Mouse (Mus musculus) intestine, embryonic 16.5 days (tissue): ENCODE measurements at regions not wholly inside any gene's neighbourhood (a gene's known extent, or its start where the extent isn't known, plus 50 kb on each side); places are given as distances from the start of the nearest gene placed in this dataset.
A peak's percentile ranks its signal among the peaks of the same experiment; 100 is the strongest.

Experiments
- ATAC-seq: fragments of 200-750 bp; cut with Nextera tagmentation; 2 replicates; pipeline ENCODE4 v1.8.0; 2017; ENCODE audit warnings: moderate TSS enrichment, moderate library complexity
- H3K27ac ChIP-seq: fragments of 300-500 bp; sonication (generic); 2 replicates; pipeline ENCODE4 v1.5.1; 2014; ENCODE audit warnings: mild to moderate bottlenecking, low read length
- H3K27me3 ChIP-seq: fragments of 300-500 bp; sonication (generic); replicated peaks from 2 replicates; pipeline ENCODE4 v1.6.1; 2014; ENCODE audit warnings: low read length, control low read depth, mixed read lengths; ENCODE audit not compliant: control insufficient read depth, insufficient read depth
- H3K36me3 ChIP-seq: fragments of 300-500 bp; sonication (generic); 2 replicates; pipeline ENCODE4 v1.6.1; 2014; ENCODE audit warnings: low read length, control low read depth; ENCODE audit not compliant: control insufficient read depth, insufficient read depth
- H3K4me1 ChIP-seq: fragments of 300-500 bp; sonication (generic); 2 replicates; pipeline ENCODE4 v1.6.1; 2014; ENCODE audit warnings: low read length, control low read depth, mixed read lengths; ENCODE audit not compliant: control insufficient read depth, insufficient read depth
- H3K4me2 ChIP-seq: fragments of 300-500 bp; sonication (generic); 2 replicates; pipeline ENCODE4 v1.6.1; 2014; ENCODE audit warnings: low read depth, low read length, control low read depth
- H3K4me3 ChIP-seq: fragments of 300-500 bp; sonication (generic); 2 replicates; pipeline ENCODE4 v1.5.1; 2014; ENCODE audit warnings: mild to moderate bottlenecking, low read length
- H3K9ac ChIP-seq: fragments of 300-500 bp; sonication (generic); 2 replicates; pipeline ENCODE4 v1.6.1; 2014; ENCODE audit warnings: low read depth, low read length
- H3K9me3 ChIP-seq: fragments of 300-500 bp; sonication (generic); 2 replicates; pipeline ENCODE4 v1.6.1; 2016; ENCODE audit warnings: low read length, control low read depth; ENCODE audit not compliant: control insufficient read depth
- WGBS: fragments of 180-500 bp; shearing (Covaris S2); extraction: QIAGEN DNeasy Blood & Tissue Kit; methylation state at CpG from one replicate; pipeline ENCODE4 v1.1.7; 2014; 5-methylcytosine and 5-hydroxymethylcytosine counted together

DNA sequence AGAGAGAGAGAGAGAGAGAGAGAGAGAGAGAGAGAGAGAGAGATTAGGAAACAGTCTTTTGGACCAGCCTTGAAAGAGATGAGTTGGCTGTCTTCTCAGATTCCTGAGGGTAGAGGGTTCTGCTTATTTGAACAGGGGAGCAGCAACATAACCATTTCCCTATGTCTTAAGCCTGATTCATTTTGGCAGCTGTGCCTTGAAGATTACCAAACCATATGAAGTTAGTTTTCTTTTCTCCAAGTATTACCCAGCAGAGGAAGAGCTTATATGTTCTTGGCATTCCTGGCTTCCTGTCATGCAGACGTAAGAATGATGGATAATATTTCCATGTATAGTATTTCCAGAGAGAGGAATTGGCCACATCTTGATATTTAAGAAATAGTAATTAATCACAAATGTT, 124.8 kb upstream of the Igsf10 start:
- Histone ChIP-seq H3K9me3 (no peaks in the 10 kb centered on the region), H3K4me2 (no peak overlapping the region), H3K9ac (no peak overlapping the region), H3K27me3 (no peaks in the 10 kb centered on the region), H3K36me3 (no peaks in the 10 kb centered on the region), H3K4me1 (no peaks in the 10 kb centered on the region), H3K27ac (no peak overlapping the region), H3K4me3 (no peak overlapping the region)
- ATAC-seq: no peak
- WGBS: 57% methylated on average over 1 of the region's 1 CpGs

DNA sequence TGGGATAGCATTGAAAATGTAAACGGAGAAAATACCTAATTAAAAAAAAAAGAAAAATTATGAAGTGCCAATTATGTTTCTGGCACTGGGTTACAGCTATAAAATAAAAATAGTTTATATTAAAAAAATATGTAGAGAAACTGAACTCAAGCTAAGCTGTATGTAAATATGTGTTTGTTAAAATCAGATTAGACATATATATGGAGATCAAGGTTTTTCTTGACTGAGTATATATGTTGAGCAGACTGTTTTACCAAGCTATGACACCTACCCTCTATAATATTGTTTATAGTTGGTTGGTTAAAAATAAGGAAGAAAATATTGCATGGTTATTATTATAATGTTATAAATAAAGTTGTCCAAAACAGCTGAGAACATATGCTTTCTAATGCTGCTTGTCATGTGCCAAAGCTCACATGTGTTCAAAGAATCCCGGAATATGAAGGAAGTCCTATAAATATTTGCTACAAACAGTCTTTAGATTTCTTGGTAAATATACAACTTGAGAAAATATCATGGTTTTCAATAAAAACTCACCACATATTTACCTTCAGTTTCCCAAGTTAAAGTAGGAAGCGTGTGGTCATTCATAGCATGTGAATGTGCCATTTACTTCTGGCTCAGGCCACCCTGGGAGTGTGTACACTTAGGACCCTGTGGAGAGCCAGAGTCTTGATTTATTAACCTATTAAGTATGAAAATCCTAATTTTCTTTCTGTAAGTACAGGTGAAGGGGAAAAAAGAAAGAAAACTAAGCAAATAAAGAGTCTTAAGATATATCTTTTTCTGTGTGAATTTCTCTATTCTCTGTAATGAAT, 118.4 kb upstream of the Igsf10 start:
- H3K9me3 ChIP-seq: no peaks in the 10 kb centered on the region
- no peak overlapping the region for H3K27ac ChIP-seq
- H3K4me2 ChIP-seq: no peak overlapping the region
- 78% methylated on average over 3 of the region's 3 CpGs for whole genome bisulfite sequencing
- H3K9ac ChIP-seq: no peak overlapping the region
- no peaks in the 10 kb centered on the region for H3K27me3 ChIP-seq
- no peak overlapping the region for H3K4me3 ChIP-seq
- no peaks in the 10 kb centered on the region for H3K4me1 ChIP-seq
- H3K36me3 ChIP-seq: no peaks in the 10 kb centered on the region
- ATAC-seq: no peak

GRCm38 (mm10) chr3:59456938-59457337, 112.7 kb upstream of the Igsf10 start:
- H3K9me3 ChIP-seq: no peaks in the 10 kb centered on the region
- H3K27ac ChIP-seq: peak overlapping the region; percentile 7; the same call in 1 of the 2 replicates
- H3K27me3 ChIP-seq: no peaks in the 10 kb centered on the region
- no peaks in the 10 kb centered on the region for H3K36me3 ChIP-seq
- H3K4me3 ChIP-seq: no peak overlapping the region
- ATAC-seq: peak; percentile 60; the same call in 1 of the 2 replicates
- no peaks in the 10 kb centered on the region for H3K4me1 ChIP-seq
- H3K9ac ChIP-seq: no peak overlapping the region
- WGBS: 78% methylated on average over 1 of the region's 1 CpGs
- no peak overlapping the region for H3K4me2 ChIP-seq

DNA sequence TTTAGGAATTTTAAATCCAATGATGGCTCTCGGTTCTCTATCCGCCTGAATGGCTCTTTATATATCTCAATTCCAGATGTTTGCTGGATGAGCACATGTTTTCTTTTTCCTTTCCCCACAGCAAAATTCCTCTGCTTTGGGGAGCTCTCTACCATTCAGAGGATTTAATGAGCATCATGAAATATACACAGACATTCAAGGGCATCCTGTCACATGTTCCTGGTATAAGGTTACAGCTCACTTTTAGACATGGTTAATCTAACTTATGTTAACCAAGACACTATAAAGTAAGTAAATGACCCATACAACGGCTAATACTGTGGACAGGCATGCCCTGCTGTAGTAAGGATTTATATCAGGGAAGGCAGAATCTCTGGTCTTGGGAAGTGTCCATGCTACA, 106.9 kb upstream of the Igsf10 start:
- Histone ChIP-seq H3K4me2 (no peak overlapping the region), H3K9me3 (no peaks in the 10 kb centered on the region), H3K4me3 (no peak overlapping the region), H3K9ac (no peak overlapping the region), H3K4me1 (no peaks in the 10 kb centered on the region), H3K36me3 (no peaks in the 10 kb centered on the region), H3K27me3 (no peaks in the 10 kb centered on the region), H3K27ac (peak overlapping the region; percentile 45; the same call in 1 of the 2 replicates)
- 52% methylated on average over 3 of the region's 3 CpGs for WGBS
- no peak; the same call in 1 of the 2 replicates for ATAC-seq

DNA sequence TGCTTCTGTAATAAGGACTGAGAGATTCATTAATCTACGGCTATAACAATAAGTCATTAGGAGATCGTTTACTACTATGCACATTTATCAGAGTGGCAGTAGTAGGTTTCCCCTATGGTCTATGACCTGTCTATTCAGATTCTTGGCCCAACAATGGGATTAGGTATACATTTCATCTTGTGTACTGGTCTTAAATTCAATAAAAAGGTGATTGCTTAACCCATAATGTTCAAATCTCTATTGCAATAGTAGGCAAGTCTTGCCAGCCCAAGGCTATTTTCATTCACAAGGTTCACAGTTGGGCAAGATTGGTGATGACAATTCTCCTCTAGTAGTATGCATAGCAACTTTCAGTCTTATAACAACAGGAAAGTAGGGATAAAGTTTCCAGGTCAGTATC, 79.4 kb upstream of the Igsf10 start:
- no peak for ATAC-seq
- Histone ChIP-seq H3K27me3 (no peaks in the 10 kb centered on the region), H3K9me3 (no peaks in the 10 kb centered on the region), H3K9ac (no peak overlapping the region), H3K36me3 (no peaks in the 10 kb centered on the region), H3K27ac (no peak overlapping the region), H3K4me2 (no peak overlapping the region), H3K4me3 (no peak overlapping the region), H3K4me1 (no peaks in the 10 kb centered on the region)
- WGBS: 97% methylated on average over 2 of the region's 2 CpGs

DNA sequence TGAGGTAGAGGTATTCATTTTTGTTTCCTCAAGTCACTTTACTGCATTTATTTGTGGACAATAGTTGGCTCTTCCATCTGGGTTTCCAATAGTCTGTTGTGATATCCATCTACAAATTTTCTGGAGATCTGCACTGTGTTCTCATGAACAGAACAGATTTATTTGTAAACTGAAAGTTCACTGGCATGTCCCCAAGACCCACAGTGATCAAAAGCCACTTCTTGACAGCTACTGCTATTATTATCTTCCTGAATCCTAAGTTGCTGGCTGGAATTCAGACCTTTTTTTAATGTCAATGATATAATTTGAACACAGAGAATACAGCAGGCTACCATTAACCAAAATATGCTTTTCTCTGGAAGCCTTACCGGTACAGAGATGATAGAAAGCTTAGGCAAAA, 64.9 kb upstream of the Igsf10 start:
- H3K27me3 ChIP-seq: no peaks in the 10 kb centered on the region
- ATAC-seq: no peak
- H3K4me3 ChIP-seq: no peak overlapping the region
- 80% methylated on average over 1 of the region's 1 CpGs for WGBS
- no peak overlapping the region for H3K9ac ChIP-seq
- no peak overlapping the region for H3K4me2 ChIP-seq
- no peaks in the 10 kb centered on the region for H3K9me3 ChIP-seq
- H3K27ac ChIP-seq: no peak overlapping the region
- H3K4me1 ChIP-seq: no peaks in the 10 kb centered on the region
- no peaks in the 10 kb centered on the region for H3K36me3 ChIP-seq

DNA sequence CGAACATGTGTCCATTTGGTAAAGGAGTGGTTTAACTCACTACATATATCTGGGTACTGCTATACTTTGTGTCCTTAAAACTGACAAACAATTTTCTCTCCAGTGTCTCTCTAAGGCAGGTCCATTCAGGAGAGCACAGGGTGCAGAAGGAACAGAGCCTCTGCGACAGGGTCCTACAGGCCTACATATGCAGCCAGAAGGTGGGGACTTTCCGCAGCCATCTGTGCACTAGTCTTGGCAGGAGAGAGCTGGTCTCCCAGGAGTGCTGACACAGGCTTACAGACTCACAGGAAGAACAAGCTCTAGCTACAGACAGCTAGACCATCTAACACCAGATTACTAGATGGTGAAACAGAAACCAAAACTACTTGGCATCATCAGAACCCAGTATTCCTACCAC, 61.8 kb upstream of the Igsf10 start:
- WGBS: 91% methylated on average over 3 of the region's 3 CpGs
- no peaks in the 10 kb centered on the region for H3K9me3 ChIP-seq

DNA sequence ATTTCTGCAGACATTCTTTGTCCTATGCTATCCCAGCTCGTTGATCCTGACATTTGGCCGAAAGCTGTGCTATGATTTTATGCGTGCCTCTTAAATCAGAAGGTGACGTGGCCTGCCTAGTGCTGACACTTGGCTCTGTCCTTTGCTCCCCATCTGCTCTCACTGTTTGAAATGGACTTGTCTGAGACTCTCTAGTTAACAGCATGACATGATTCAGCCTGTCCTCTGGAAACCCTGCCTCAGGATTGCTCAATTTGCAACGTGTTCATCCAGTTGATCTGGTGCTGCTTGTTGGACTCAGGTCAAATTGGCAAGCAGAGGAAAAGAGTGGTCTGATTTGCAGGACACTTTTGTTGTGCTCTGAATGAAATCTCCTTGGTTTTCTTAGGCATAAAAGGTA, 57.7 kb upstream of the Igsf10 start:
- Histone ChIP-seq H3K4me3 (no peak overlapping the region), H3K4me2 (no peak overlapping the region), H3K27ac (no peak overlapping the region), H3K4me1 (no peaks in the 10 kb centered on the region), H3K9ac (no peak overlapping the region), H3K27me3 (no peaks in the 10 kb centered on the region), H3K9me3 (no peaks in the 10 kb centered on the region), H3K36me3 (no peaks in the 10 kb centered on the region)
- peak; percentile 65 for ATAC-seq
- WGBS: 69% methylated on average over 5 of the region's 5 CpGs

More for the DNA sequence above, 61.8 kb upstream of the Igsf10 start:
- no peak for ATAC-seq
- H3K4me3 ChIP-seq: no peak overlapping the region
- H3K27me3 ChIP-seq: no peaks in the 10 kb centered on the region
- H3K4me2 ChIP-seq: no peak overlapping the region
- H3K27ac ChIP-seq: no peak overlapping the region
- H3K9ac ChIP-seq: no peak overlapping the region
- H3K4me1 ChIP-seq: no peaks in the 10 kb centered on the region
- H3K36me3 ChIP-seq: no peaks in the 10 kb centered on the region

GRCm38 (mm10) chr3:59401425-59401824, 57.2 kb upstream of the Igsf10 start:
- Histone ChIP-seq H3K4me2 (no peak overlapping the region), H3K4me1 (no peaks in the 10 kb centered on the region), H3K9ac (no peak overlapping the region), H3K27ac (peak overlapping the region; percentile 21; the same call in 1 of the 2 replicates), H3K36me3 (no peaks in the 10 kb centered on the region), H3K9me3 (no peaks in the 10 kb centered on the region), H3K4me3 (no peak overlapping the region), H3K27me3 (no peaks in the 10 kb centered on the region)
- no peak for ATAC-seq
- WGBS: 92% methylated on average over 4 of the region's 4 CpGs
